Mouse (Mus musculus) E14TG2a.4 (cell line): ENCODE data around the gene Zswim1.
A peak's percentile ranks its signal among the peaks of the same experiment; 100 is the strongest.
"Not testable (repeated sequence)": the region's sequence is repeated elsewhere in the genome, so short reads cannot be mapped to it uniquely, and the experiment has no call there.

Experiments
- H3K27me3 ChIP-seq: 2 replicates; pipeline ENCODE4 v1.6.1; 2014; ENCODE audit warnings: low read length, control low read depth; ENCODE audit not compliant: insufficient read depth
- H3K36me3 ChIP-seq: 2 replicates; pipeline ENCODE4 v1.6.1; 2014; ENCODE audit warnings: low read length, control low read depth; ENCODE audit not compliant: insufficient read depth
- H3K4me1 ChIP-seq: replicated peaks from 2 replicates; pipeline ENCODE4 v1.6.1; 2014; ENCODE audit warnings: low read depth, low read length, control low read depth
- H3K4me3 ChIP-seq: replicated peaks from 2 replicates; pipeline ENCODE4 v1.5.1; 2014; ENCODE audit warnings: mild to moderate bottlenecking, low read length
- H3K9me3 ChIP-seq: 2 replicates; pipeline ENCODE4 v1.6.1; 2014; ENCODE audit warnings: low read length, control low read depth
- CTCF ChIP-seq: conservative IDR thresholded peaks from 2 replicates; pipeline ENCODE4 v1.5.1; 2014; ENCODE audit warnings: low read length
- NANOG ChIP-seq: IDR thresholded peaks from 2 replicates; pipeline ENCODE4 v1.6.1; 2014; ENCODE audit warnings: borderline replicate concordance, low read length, mixed read lengths
- POU5F1 ChIP-seq: IDR thresholded peaks from 2 replicates; pipeline ENCODE4 v1.6.1; 2014; ENCODE audit warnings: low read length, borderline replicate concordance

Zswim1 gene

GRCm38 (mm10) chr2:164874239-164874769, 51.8 kb downstream of the Zswim1 start:
- Histone ChIP-seq H3K4me1 (peaks cover 78% of the 10 kb centered on the region), H3K27me3 (no peaks in the 10 kb centered on the region), H3K36me3 (peaks cover 8% of the 10 kb centered on the region), H3K9me3 (no peaks in the 10 kb centered on the region), H3K4me3 (peak overlapping the region; percentile 45)
- TF ChIP-seq CTCF, result no peak
- TF ChIP-seq NANOG, result no peak
- TF ChIP-seq POU5F1, result no peak

DNA sequence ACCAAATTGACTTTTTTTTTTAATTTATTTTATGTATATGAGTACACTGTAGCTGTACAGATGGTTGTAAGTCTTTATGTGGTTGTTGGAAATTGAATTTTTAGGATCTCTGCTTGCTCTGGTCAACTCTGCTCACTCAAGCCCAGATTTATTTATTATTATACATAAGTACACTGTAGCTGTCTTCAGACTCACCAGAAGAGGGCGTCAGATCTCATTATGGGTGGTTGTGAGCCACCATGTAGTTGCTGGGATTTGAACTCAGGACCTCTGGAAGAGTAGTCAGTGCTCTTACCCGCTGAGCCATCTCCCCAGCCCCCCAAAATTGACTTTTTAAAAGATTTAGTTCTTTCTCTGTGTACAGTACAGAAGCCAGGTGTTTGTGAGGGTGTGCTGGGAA, 53.2 kb downstream of the Zswim1 start:
- not testable (repeated sequence) for H3K4me3 ChIP-seq, H3K9me3 ChIP-seq, H3K27me3 ChIP-seq, H3K36me3 ChIP-seq
- H3K4me1 ChIP-seq, result peaks cover 70% of the 10 kb centered on the region
